25 mouse cellular contexts compared by ENCODE assay signal in the genomic region with DNA sequence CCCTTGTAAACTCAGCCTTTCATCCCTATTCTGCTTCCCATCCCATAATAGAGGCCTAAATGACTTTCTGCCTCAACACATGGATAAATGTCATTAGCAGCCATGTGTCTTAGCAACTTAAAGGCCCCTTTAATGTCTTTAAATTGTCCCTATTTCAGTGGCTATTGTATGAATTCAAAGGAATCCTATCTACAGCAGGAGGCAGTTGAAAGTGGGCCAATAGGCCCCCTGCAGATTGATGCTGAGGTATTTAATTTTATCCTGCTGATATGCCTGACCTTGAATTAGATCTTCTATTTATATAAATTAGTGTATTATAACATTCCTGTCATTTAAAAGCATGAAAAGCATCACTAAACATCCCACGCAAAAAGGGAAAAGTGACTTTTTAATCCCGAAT.
"Had no signal": no experiment of that assay in that cellular context is flagged by ENCODE, and none has a peak within 500 bp of the region (broad histone marks: within the 10 kb centered on the region; RNA-seq: fewer than 3 reads in every experiment).

No protein-coding gene starts in this region.

- H3K27ac ChIP-seq: embryonic facial prominence, embryonic 10.5 days; embryonic facial prominence, embryonic 12.5 days; embryonic facial prominence, embryonic 13.5 days; embryonic facial prominence, embryonic 15.5 days; forebrain, embryonic 10.5 days; forebrain, embryonic 12.5 days; forebrain, embryonic 13.5 days; gastrocnemius, adult 2 months; heart, adult 2 months had no signal

- ATAC-seq: forebrain, embryonic 13.5 days; forebrain, embryonic 16.5 days; forebrain, postnatal 0 days had no signal

- H3K9me3 ChIP-seq: embryonic facial prominence, embryonic 10.5 days; embryonic facial prominence, embryonic 12.5 days; embryonic facial prominence, embryonic 13.5 days; embryonic facial prominence, embryonic 15.5 days; forebrain, embryonic 10.5 days; forebrain, embryonic 12.5 days; forebrain, embryonic 13.5 days had no signal

- H3K36me3 ChIP-seq: embryonic facial prominence, embryonic 12.5 days; embryonic facial prominence, embryonic 15.5 days; forebrain, embryonic 12.5 days had no signal

- H3K4me2 ChIP-seq: embryonic facial prominence, embryonic 12.5 days; embryonic facial prominence, embryonic 13.5 days; embryonic facial prominence, embryonic 15.5 days; forebrain, embryonic 12.5 days; forebrain, embryonic 13.5 days had no signal

- DNase-seq: cerebellum, adult 8-10 months; cerebellum, adult 9-10 months; cerebellum, adult 9-11 months; cerebellum, postnatal 10 days; cerebellum, postnatal 14 days; cerebellum, postnatal 36 days; embryo, embryonic 11 days; forebrain, postnatal 0 days; gastrocnemius, adult 2 months; gastrocnemius, postnatal 10 days; gastrocnemius, postnatal 14 days; gastrocnemius, postnatal 25 days; gastrocnemius, postnatal 36 days; heart, adult 11 months; heart, adult 18-20 months; heart, adult 2 months had no signal

- H3K4me1 ChIP-seq: embryonic facial prominence, embryonic 15.5 days had no signal

- H3K9ac ChIP-seq: embryonic facial prominence, embryonic 12.5 days; embryonic facial prominence, embryonic 13.5 days; embryonic facial prominence, embryonic 15.5 days; forebrain, embryonic 12.5 days; forebrain, embryonic 13.5 days; forebrain, postnatal 0 days had no signal

- H3K4me3 ChIP-seq: embryonic facial prominence, embryonic 10.5 days; embryonic facial prominence, embryonic 12.5 days; embryonic facial prominence, embryonic 13.5 days; embryonic facial prominence, embryonic 15.5 days; erythroblast, embryonic 14.5 days; forebrain, embryonic 10.5 days; forebrain, embryonic 12.5 days; forebrain, embryonic 13.5 days; gastrocnemius, adult 2 months; heart, adult 2 months had no signal

- H3K27me3 ChIP-seq: embryonic facial prominence, embryonic 12.5 days; embryonic facial prominence, embryonic 13.5 days; embryonic facial prominence, embryonic 15.5 days; forebrain, embryonic 12.5 days; forebrain, embryonic 13.5 days had no signal
